23 mouse cellular contexts compared by ENCODE assay signal in genomic region chr17:31503936-31504335, GRCm38 (mm10). TPM values are rescaled to one million over a fixed set of nuclear protein-coding genes. Genes with fewer than 3 reads are reported as not detected.
DNase-seq lines count a peak whose midpoint lies in the region; TF ChIP-seq lines count a peak whose summit lies in the region.
"Had no signal": no experiment of that assay in that cellular context is flagged by ENCODE, and none has a peak within 500 bp of the region (broad histone marks: within the 10 kb centered on the region; RNA-seq: fewer than 3 reads in every experiment).

No protein-coding gene starts in this region.

- no peak for TF ChIP-seq CTCF in E14TG2a.4 (conservative IDR thresholded peaks at IDR 0.05; ENCODE audit: low read length)

- peaks cover 99% of the 10 kb centered on the region for H3K36me3 ChIP-seq in E14TG2a.4 (ENCODE audit: insufficient read depth, low read length)

- no peaks in the 10 kb centered on the region for H3K27me3 ChIP-seq in E14TG2a.4 (ENCODE audit: insufficient read depth, low read length)
- H3K27me3 ChIP-seq: embryonic facial prominence, embryonic 15.5 days; forebrain, embryonic 12.5 days; forebrain, embryonic 15.5 days; hindbrain, embryonic 13.5 days; intestine, embryonic 15.5 days; Patski had no signal

- H3K4me3 ChIP-seq in E14TG2a.4 (replicated peaks; ENCODE audit: low read length) = peak overlapping the region; percentile 24; the same call in 1 of the 2 replicates
- H3K4me3 ChIP-seq: embryonic facial prominence, embryonic 15.5 days; forebrain, embryonic 12.5 days; forebrain, embryonic 15.5 days; gastrocnemius, adult 2 months; hindbrain, embryonic 10.5 days; hindbrain, embryonic 13.5 days; intestine, embryonic 15.5 days had no signal

- H3K9me3 ChIP-seq in E14TG2a.4 (ENCODE audit: low read length) = no peaks in the 10 kb centered on the region
- H3K9me3 ChIP-seq: embryonic facial prominence, embryonic 15.5 days; forebrain, embryonic 12.5 days; forebrain, embryonic 15.5 days; hindbrain, embryonic 10.5 days; hindbrain, embryonic 13.5 days; intestine, embryonic 15.5 days had no signal

- intact Hi-C loops in left cerebral cortex, postnatal 4 days (cut with DNase I) = no loop called here

- peaks cover 71% of the 10 kb centered on the region for H3K4me1 ChIP-seq in E14TG2a.4 (replicated peaks; ENCODE audit: low read depth, low read length)
- H3K4me1 ChIP-seq: embryonic facial prominence, embryonic 15.5 days; forebrain, embryonic 15.5 days; intestine, embryonic 15.5 days had no signal

- DNase-seq in left cerebral cortex, adult 11 months (ENCODE audit: low spot score) = peak; percentile 23
- DNase-seq in left cerebral cortex, postnatal 4 days = no peak
- peak; percentile 8 for DNase-seq in Muller cell, postnatal 12 days (ENCODE audit: inconsistent ontology term)
- peak; percentile 32 for DNase-seq in telencephalon, adult 2 months (ENCODE audit: low read depth, low spot score)
- no peak for DNase-seq in layer of hippocampus, postnatal 10 days (ENCODE audit: low spot score in 2 of 2)
- DNase-seq: adrenal gland, adult 2 months; adrenal gland, postnatal 14 days; cerebellum, adult 11-12 months; cerebellum, adult 8-10 months; cerebellum, postnatal 10 days; cerebellum, postnatal 36 days; embryo, embryonic 11 days; gastrocnemius, postnatal 14 days; heart, adult 11 months had no signal

RNA-seq across cellular contexts. Expression of gene Wdr4, which starts 15.8 kb away (rescaled TPM):
- 10 to 100 TPM; 41.6 to 44.5 TPM for total RNA-seq in left cerebral cortex, postnatal 4 days (2021)
- total RNA-seq in layer of hippocampus, postnatal 10 days (2021) = 10 to 100 TPM; 26.3 to 28.8 TPM

RNA-seq across cellular contexts. Expression of gene Ndufv3, which starts 16.0 kb away (rescaled TPM):
- total RNA-seq in left cerebral cortex, postnatal 4 days (2021) = 100 to 1,000 TPM; 269 to 291 TPM
- total RNA-seq in layer of hippocampus, postnatal 10 days (2021) = 100 to 1,000 TPM; 294 to 312 TPM

Comparison
In these comparisons a context has a peak if more than half of its experiments do, and no peak if none do; other contexts are left out.
1. DNase-seq: peak in left cerebral cortex, adult 11 months (single experiment), Muller cell, postnatal 12 days (single experiment) and telencephalon, adult 2 months (single experiment); none in left cerebral cortex, postnatal 4 days (single experiment) and layer of hippocampus, postnatal 10 days (0 of 2).